Mouse (Mus musculus) heart, embryonic 13.5 days (tissue): ENCODE measurements at regions not wholly inside any gene's neighbourhood (a gene's known extent, or its start where the extent isn't known, plus 50 kb on each side); places are given as distances from the start of the nearest gene placed in this dataset.

Source experiments
- ATAC-seq: fragments of 200-750 bp; cut with Nextera tagmentation; 2 replicates; pipeline ENCODE4 v1.8.0; 2017; ENCODE audit warnings: moderate TSS enrichment; ENCODE audit not compliant: insufficient number of reproducible peaks, low FRiP score, low TSS enrichment; ENCODE audit errors: extremely low read depth
- H3K27ac ChIP-seq: fragments of 300-500 bp; sonication (generic); replicated peaks from 2 replicates; pipeline ENCODE4 v1.5.1; 2015; ENCODE audit warnings: moderate library complexity, mild to moderate bottlenecking, inconsistent platforms
- H3K27me3 ChIP-seq: fragments of 300-500 bp; sonication (generic); replicated peaks from 2 replicates; pipeline ENCODE4 v1.6.1; 2015; ENCODE audit warnings: mild to moderate bottlenecking, inconsistent platforms
- H3K36me3 ChIP-seq: fragments of 300-500 bp; sonication (generic); 2 replicates; pipeline ENCODE4 v1.6.1; 2015; ENCODE audit warnings: mild to moderate bottlenecking, inconsistent platforms
- H3K4me1 ChIP-seq: fragments of 300-500 bp; sonication (generic); 2 replicates; pipeline ENCODE4 v1.6.1; 2015; ENCODE audit warnings: inconsistent platforms
- H3K4me2 ChIP-seq: fragments of 300-500 bp; sonication (generic); 2 replicates; pipeline ENCODE4 v1.6.1; 2015; ENCODE audit warnings: inconsistent platforms, mild to moderate bottlenecking, moderate library complexity
- H3K4me3 ChIP-seq: fragments of 300-500 bp; sonication (generic); 2 replicates; pipeline ENCODE4 v1.5.1; 2015; ENCODE audit warnings: moderate library complexity, mild to moderate bottlenecking, inconsistent platforms
- H3K9ac ChIP-seq: fragments of 300-500 bp; sonication (generic); 2 replicates; pipeline ENCODE4 v1.6.1; 2015; ENCODE audit warnings: inconsistent platforms, mild to moderate bottlenecking, moderate library complexity
- H3K9me3 ChIP-seq: fragments of 300-500 bp; sonication (generic); 2 replicates; pipeline ENCODE4 v1.6.1; 2016; ENCODE audit warnings: inconsistent platforms
- WGBS: fragments of 180-500 bp; shearing (Covaris S2); methylation state at CpG from one replicate; pipeline ENCODE4 v1.1.7; 2015; ENCODE audit warnings: mixed read lengths; 5-methylcytosine and 5-hydroxymethylcytosine counted together

- Histone ChIP-seq H3K9me3 (no peaks in the 10 kb centered on the region), H3K9ac (peak overlapping the region; percentile 69), H3K4me2 (peak overlapping the region; percentile 67), H3K36me3 (no peaks in the 10 kb centered on the region), H3K4me1 (peaks cover 35% of the 10 kb centered on the region), H3K27me3 (no peaks in the 10 kb centered on the region), H3K4me3 (peak overlapping the region; percentile 40), H3K27ac (no peak overlapping the region)
- ATAC-seq = no peak
- WGBS = 19% methylated on average over 7 of the region's 7 CpGs
Measured at GRCm38 (mm10) chr10:111420195-111420838, 52.7 kb upstream of the Nap1l1 start.

DNA sequence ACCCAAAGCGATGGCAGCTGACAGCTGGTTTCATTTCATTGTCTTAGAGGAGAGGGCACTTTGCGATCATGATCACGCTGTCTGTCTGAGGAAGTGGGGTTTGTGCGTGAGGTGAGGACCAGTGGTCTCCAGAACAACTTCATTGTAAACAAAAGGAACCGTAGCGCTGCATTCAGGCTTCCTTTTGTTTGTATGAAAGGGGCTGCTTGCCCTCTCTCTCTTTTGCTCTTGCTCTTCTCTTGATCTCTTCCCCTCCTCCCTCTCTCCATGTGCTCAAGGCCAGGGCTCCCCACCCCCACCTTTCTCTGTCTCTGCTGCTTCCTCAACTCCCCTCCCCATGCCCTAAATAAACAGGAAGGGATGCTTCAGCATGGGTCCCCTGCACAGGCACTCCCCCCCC lies 51.0 kb upstream of the Nap1l1 start:
- 0 out of 2 replicates have a peak overlapping the region, but pooled peaks have one; percentile 24 for H3K27ac ChIP-seq
- H3K4me2 ChIP-seq = peak overlapping the region; percentile 70
- peaks cover 35% of the 10 kb centered on the region for H3K4me1 ChIP-seq
- no peaks in the 10 kb centered on the region for H3K27me3 ChIP-seq
- H3K9me3 ChIP-seq = no peaks in the 10 kb centered on the region
- no peak for ATAC-seq
- peak overlapping the region; percentile 61; the same call in 1 of the 2 replicates for H3K9ac ChIP-seq
- peak overlapping the region; percentile 28 for H3K4me3 ChIP-seq
- H3K36me3 ChIP-seq = no peaks in the 10 kb centered on the region
- 13% methylated on average over 6 of the region's 6 CpGs for WGBS

DNA sequence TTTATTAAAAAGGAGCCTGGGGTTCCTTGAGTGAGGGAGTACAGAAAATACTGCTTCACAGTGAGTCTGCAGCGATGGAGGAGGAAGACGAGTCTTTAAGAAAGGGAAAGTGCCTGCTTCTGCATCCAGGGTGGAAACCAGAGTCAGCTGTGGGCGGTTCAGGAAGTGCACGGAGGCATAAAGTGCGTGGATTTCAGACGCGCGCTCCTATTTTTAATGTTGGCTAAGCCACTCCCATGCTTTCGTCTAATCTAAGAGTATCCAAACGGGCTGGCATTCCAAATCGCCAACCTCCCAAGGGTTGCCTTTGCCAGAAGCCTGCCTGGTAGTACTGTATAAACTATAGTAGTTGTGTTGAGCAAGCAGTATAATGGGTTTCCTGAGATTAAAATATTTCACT lies 50.4 kb upstream of the Nap1l1 start:
- H3K27me3 ChIP-seq = no peaks in the 10 kb centered on the region
- H3K9ac ChIP-seq = no peak overlapping the region
- WGBS = 28% methylated on average over 11 of the region's 11 CpGs
- H3K36me3 ChIP-seq = no peaks in the 10 kb centered on the region
- peaks cover 35% of the 10 kb centered on the region for H3K4me1 ChIP-seq
- peak overlapping the region; percentile 41 for H3K4me3 ChIP-seq
- H3K27ac ChIP-seq = no peak overlapping the region; the same call in 1 of the 2 replicates
- H3K4me2 ChIP-seq = peak overlapping the region; percentile 70
- H3K9me3 ChIP-seq = no peaks in the 10 kb centered on the region
- no peak for ATAC-seq
